Mouse (Mus musculus): ENCODE measurements around the gene 6330409D20Rik.

6330409D20Rik gene

DNA sequence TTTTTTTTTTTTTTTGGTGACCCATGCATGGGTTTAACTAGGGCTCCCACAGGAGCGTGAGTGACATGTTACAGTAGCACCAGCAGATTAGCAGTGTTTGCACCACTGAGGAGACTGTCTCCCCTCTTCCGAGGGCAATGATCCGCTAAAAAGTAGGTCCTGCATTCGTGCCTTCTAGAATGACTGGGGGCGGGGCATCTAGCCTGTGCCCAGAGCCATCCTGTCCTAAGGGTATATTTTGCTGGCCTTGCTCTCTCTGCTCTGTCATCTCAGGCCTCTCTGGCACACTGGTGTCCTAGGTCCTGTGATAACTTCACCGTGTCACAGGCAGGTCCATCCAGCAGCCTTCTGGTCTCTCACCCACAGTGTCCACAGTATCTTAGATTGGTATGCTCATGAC is 41.1 kb downstream of the 6330409D20Rik start:
- DNase-seq (ENCODE audit: low spot score in 2 of 2), result no peak

DNA sequence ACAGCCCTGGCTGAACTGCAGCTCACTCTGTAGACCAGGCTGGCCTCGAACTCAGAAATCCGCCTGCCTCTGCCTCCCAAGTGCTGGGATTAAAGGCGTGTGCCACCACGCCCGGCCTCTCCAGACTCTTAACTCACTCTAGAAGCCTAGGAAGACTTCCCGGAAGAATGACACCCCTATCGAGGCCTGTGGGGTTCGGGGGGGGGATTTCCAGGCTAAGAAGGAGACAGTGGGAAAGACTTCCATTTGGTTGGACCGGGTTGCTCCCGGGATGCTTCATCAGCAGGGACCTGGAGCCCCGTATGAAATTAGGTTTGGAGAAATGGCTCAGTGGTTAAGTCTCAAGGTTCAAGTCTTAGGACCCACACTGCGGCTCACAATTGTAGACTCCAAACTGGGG is 46.1 kb downstream of the 6330409D20Rik start:
- no peak for DNase-seq (ENCODE audit: low spot score in 2 of 2)

DNA sequence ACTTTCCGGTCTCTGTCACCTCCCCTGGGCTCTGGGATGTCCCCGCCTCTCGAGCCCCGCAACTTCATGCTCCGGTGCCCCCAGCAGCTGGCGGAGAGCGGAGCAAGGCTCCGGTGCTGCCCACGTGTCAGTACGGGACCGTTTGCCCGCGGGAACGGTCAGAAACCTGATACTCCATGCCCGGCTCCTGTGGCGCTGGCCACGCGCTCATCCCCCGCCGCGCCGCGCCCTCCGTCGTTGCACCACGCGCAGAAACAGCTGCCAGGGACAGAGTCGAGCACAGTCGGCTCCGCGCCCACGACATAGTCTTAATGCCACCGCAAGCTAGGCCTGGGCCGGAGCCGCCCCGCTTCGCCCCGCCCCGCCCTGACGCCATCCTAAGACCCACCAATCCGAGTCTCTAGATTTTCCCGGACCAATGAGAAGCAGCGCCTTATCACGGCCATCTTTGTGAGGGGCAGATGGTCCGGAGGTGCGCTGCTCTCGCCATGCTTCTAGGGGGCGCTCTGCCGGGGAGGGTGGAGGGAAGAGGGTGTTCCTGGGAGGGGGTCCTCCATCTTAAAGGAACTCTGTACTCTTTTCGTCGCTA is 46.9 kb downstream of the 6330409D20Rik start:
- peak; percentile 91 to 92 for DNase-seq (ENCODE audit: low spot score in 2 of 2)

DNA sequence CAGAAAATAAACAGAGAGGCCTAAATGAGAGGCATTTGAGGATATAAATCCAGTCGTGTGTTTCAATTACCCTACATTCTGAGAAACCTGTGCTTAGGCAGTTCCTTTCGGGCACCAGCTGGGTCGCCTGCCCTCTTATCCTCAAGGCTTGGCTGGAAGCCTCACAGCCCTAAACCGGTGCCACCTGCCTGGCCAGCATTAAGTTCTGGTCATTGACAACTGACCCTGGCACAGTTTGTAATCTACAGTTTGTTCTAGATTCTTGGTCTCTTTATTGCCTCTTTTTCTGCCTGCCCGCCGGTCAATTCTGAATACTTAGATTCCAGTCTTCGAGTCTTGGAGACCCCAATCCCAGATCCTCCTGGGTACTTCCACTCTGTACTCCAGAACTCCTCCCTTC is 47.5 kb downstream of the 6330409D20Rik start:
- no peak for DNase-seq (ENCODE audit: low spot score in 2 of 2)

DNA sequence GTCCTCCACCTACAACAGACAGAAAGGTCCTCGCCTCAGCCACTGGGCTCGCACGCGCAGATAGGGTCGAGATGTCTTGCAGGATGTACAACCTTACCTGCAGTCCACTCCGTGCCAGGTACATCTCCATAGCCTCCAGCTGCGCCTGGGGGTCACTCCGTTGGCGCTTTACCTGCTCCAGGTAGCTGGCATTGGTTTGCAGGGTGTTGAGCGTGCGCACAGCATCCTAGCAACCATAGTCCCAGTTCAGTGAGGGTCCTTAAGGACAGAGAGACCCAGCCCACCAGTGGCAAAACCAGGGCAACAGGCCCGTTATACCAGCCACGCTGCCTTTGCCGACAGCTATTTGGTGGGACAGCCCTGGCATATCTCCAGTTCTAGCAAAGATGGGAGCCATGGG is 48.3 kb downstream of the 6330409D20Rik start:
- no peak for DNase-seq (ENCODE audit: low spot score in 2 of 2)

- no peak for DNase-seq (ENCODE audit: low spot score in 2 of 2)
These were observed 49.8 kb downstream of the 6330409D20Rik start for GRCm38 (mm10) chr2:32691041-32691440.

DNA sequence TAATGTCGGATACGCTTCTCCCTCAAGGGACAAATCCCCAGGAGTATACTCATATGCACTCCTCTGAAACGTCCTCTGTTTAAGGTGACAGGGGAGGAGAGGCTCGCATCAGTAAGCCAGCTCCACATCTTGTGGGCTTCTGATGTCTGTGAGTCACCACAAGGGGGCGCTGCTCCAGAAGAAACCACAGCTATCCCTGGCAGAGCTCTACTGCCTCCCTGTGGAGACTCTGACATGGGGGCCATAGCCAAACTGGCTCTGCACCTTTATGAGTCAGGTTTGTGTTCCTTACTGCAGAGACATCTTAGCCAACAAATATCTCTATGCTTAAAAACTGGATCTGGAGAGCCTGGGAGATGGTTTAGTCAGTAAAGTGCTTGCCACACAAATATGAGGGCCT is 51.4 kb downstream of the 6330409D20Rik start:
- peak; percentile 79 to 86 for DNase-seq (ENCODE audit: low spot score in 2 of 2)

GRCm38 (mm10) chr2:32687562-32687961 is 53.3 kb downstream of the 6330409D20Rik start:
- no peak for DNase-seq (ENCODE audit: low spot score in 2 of 2)

- DNase-seq (ENCODE audit: low spot score in 2 of 2), result no peak
These were observed 54.2 kb downstream of the 6330409D20Rik start for GRCm38 (mm10) chr2:32686640-32687039.

GRCm38 (mm10) chr2:32685807-32686206 is 55.0 kb downstream of the 6330409D20Rik start:
- DNase-seq (ENCODE audit: low spot score in 2 of 2), result no peak

GRCm38 (mm10) chr2:32684681-32685428 is 56.0 kb downstream of the 6330409D20Rik start:
- no peak for DNase-seq (ENCODE audit: low spot score in 2 of 2)

- DNase-seq (ENCODE audit: low spot score in 2 of 2), result no peak
These were observed 57.1 kb downstream of the 6330409D20Rik start for GRCm38 (mm10) chr2:32683701-32684100.

GRCm38 (mm10) chr2:32682721-32683417 is 57.9 kb downstream of the 6330409D20Rik start:
- DNase-seq (ENCODE audit: low spot score in 2 of 2), result no peak
